Comparison of ENCODE assay signal across 9 mouse cellular contexts in the genomic region with DNA sequence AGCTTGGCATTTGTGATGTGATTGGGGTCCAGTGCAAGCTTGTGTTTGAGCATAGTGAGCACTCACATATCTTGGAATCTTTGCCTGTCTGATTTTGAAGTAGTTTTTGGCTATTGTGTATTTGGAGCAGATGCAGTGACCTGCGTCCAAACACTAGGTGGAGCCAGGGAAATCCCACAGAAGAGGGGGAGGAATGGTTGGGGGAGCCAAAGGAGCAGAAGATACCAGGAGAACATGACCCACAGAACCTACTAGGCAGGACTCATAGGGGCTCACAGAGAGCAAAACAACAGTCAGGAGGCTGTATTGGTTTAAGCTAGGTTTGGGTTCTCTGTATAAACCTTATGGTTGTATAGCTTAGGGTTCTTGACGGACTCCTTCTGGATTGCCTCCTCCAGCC. TPM values are rescaled to one million over a fixed set of nuclear protein-coding genes. Genes with fewer than 3 reads are reported as not detected.
DNase-seq lines count a peak whose midpoint lies in the region; ATAC-seq and TF ChIP-seq lines count a peak whose summit lies in the region.
"Had no signal": no experiment of that assay in that cellular context is flagged by ENCODE, and none has a peak within 500 bp of the region (broad histone marks: within the 10 kb centered on the region; RNA-seq: fewer than 3 reads in every experiment).

No protein-coding gene starts in this region.

- H3K27me3 ChIP-seq in intestine, embryonic 16.5 days (replicated peaks; ENCODE audit: control insufficient read depth, insufficient read depth, low read length), result no peaks in the 10 kb centered on the region

- no peaks in the 10 kb centered on the region for H3K9me3 ChIP-seq in intestine, embryonic 16.5 days (ENCODE audit: control insufficient read depth, low read length)

- 63% methylated on average over 2 of the region's 2 CpGs for WGBS in lung, adult 2 months
- 61% methylated on average over 2 of the region's 2 CpGs for WGBS in intestine, embryonic 16.5 days

- no peak for ATAC-seq in monocyte, adult 5-6 weeks (replicated peaks; ENCODE audit: insufficient number of reproducible peaks, low FRiP score, low TSS enrichment, poor library complexity, severe bottlenecking)
- no peak for ATAC-seq in intestine, embryonic 16.5 days

- no peak for TF ChIP-seq POLR2A in lung, adult 2 months (IDR thresholded peaks at IDR 0.05; ENCODE audit: borderline replicate concordance, extremely low read depth, low read depth, low read length)

- no peak overlapping the region for H3K4me2 ChIP-seq in intestine, embryonic 16.5 days (ENCODE audit: low read depth, low read length)

- H3K36me3 ChIP-seq in intestine, embryonic 16.5 days (ENCODE audit: control insufficient read depth, insufficient read depth, low read length), result 0 out of 2 replicates have a peak, but pooled peaks cover 3% of the 10 kb centered on the region

- no peak overlapping the region for H3K27ac ChIP-seq in intestine, embryonic 16.5 days (ENCODE audit: low read length)
- H3K27ac ChIP-seq: macrophage had no signal

- H3K4me1 ChIP-seq in lung, adult 2 months (ENCODE audit: control insufficient read depth, insufficient read depth, low read length), result no peaks in the 10 kb centered on the region
- no peaks in the 10 kb centered on the region for H3K4me1 ChIP-seq in intestine, embryonic 16.5 days (ENCODE audit: control insufficient read depth, insufficient read depth, low read length)

- H3K4me3 ChIP-seq in lung, adult 2 months (replicated peaks; ENCODE audit: extremely low read depth, low read depth, low read length), result no peak overlapping the region
- H3K4me3 ChIP-seq in intestine, embryonic 16.5 days (ENCODE audit: low read length), result no peak overlapping the region

- peak; percentile 18 for DNase-seq in gastrocnemius, adult 18-20 months (ENCODE audit: low spot score)
- no peak for DNase-seq in gastrocnemius, postnatal 4 days (ENCODE audit: low spot score in 2 of 2)
- DNase-seq in lung, adult 2 months, result no peak
- DNase-seq in lung, postnatal 4 days, result no peak
- peak; percentile 62 for DNase-seq in R1 (ENCODE audit: low read depth, low spot score)
- DNase-seq in lung, postnatal 36 days, result peak; percentile 21

- H3K9ac ChIP-seq in intestine, embryonic 16.5 days (ENCODE audit: low read depth, low read length), result no peak overlapping the region

- TF ChIP-seq CTCF in lung, adult 2 months (IDR thresholded peaks at IDR 0.05; ENCODE audit: insufficient read depth, low read length), result peak; percentile 46

RNA-seq across cellular contexts. Expression of a gene that starts 46.6 kb away (rescaled TPM):
- total RNA-seq in gastrocnemius, adult 18-20 months (2021), result 100 to 1,000 TPM; 423 to 439 TPM
- 100 to 1,000 TPM; 808 to 874 TPM for total RNA-seq in gastrocnemius, postnatal 4 days (2021)
- polyA plus RNA-seq in lung, adult 2 months (2012; rRNA removed), result 405 and 533 TPM in 2 replicates
- 692 to 1,143 TPM (median 1,088 TPM) in 3 replicates for total RNA-seq in monocyte, adult 5-6 weeks (2017)
- 622 and 672 TPM in 2 replicates for polyA plus RNA-seq in intestine, embryonic 16.5 days (2015; fragmentation: Nextera tagmentation; extraction: Ambion mirVana)

Comparison
In these comparisons a context has a peak if more than half of its experiments do, and no peak if none do; other contexts are left out.
1. DNase-seq: peak in gastrocnemius, adult 18-20 months (single experiment), R1 (single experiment) and lung, postnatal 36 days (single experiment); none in gastrocnemius, postnatal 4 days (0 of 2), lung, adult 2 months (single experiment) and lung, postnatal 4 days (0 of 2).